Mouse (Mus musculus) MEL (cell line): ENCODE results near the gene Nf1.

ENCODE experiments used
- CHD2 ChIP-seq: IDR thresholded peaks from 2 replicates; pipeline ENCODE4 v1.6.1; 2011; ENCODE audit warnings: low read length, improper control_type of control experiment
- TAL1 ChIP-seq: IDR thresholded peaks from 2 replicates; pipeline ENCODE4 v1.6.1; 2012; ENCODE audit warnings: mild to moderate bottlenecking, inconsistent platforms, low read length, moderate library complexity, mixed read lengths
- TBP ChIP-seq: IDR thresholded peaks from 2 replicates; pipeline ENCODE4 v1.8.0; 2011; ENCODE audit warnings: low read depth, low read length, improper control_type of control experiment

DNA sequence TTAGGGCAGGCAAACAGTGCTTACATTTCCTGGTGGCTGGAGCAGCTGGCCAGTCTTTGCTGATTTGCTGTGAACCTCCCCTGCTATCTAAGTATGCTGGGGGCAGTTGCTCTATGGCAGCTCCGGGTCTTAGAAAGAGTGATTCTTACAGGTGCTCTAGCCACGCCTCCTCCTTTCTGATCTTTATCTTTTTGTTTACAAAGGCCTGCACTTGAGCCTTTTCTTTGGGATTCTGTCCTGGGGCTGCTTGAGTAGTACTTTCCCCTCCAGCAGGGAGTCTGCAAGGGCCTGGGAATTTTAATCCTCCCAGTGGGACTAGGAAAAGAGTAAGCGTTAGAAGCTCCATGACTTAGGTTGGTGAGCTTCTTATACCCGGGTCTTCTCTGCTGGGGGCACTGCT lies 12.4 kb upstream of the Nf1 start:
- TF ChIP-seq TAL1: no peak
- TF ChIP-seq TBP: no peak
- TF ChIP-seq CHD2: no peak
